Mouse (Mus musculus): ENCODE results near the gene Enho. TPM values are rescaled to one million over a fixed set of nuclear protein-coding genes. Genes with fewer than 3 reads are reported as not detected.
A peak's percentile ranks its signal among the peaks of the same experiment; 100 is the strongest.
"Not testable (repeated sequence)": the region's sequence is repeated elsewhere in the genome, so short reads cannot be mapped to it uniquely, and the experiment has no call there.

Enho gene
- total RNA-seq (2021), result 10 to 100 TPM in 1 of 2 experiments, 1 to 10 TPM in 1; 9.1 to 11.9 TPM
- long read RNA-seq, experiment 1, transcript Enho-201 (2 exons, 1,269 nt), result major isoform, 8 of 9 reads
- long read RNA-seq, experiment 1, partial matches to known transcripts, result 0 of 9 reads
- long read RNA-seq, experiment 1, other reads (novel, unspliced or antisense), result 1 of 9 reads
- long read RNA-seq, experiment 2, transcript Enho-201 (2 exons, 1,269 nt), result major isoform, 13 of 16 reads
- long read RNA-seq, experiment 2, partial matches to known transcripts, result 0 of 16 reads
- long read RNA-seq, experiment 2, other reads (novel, unspliced or antisense), result 3 of 16 reads

DNA sequence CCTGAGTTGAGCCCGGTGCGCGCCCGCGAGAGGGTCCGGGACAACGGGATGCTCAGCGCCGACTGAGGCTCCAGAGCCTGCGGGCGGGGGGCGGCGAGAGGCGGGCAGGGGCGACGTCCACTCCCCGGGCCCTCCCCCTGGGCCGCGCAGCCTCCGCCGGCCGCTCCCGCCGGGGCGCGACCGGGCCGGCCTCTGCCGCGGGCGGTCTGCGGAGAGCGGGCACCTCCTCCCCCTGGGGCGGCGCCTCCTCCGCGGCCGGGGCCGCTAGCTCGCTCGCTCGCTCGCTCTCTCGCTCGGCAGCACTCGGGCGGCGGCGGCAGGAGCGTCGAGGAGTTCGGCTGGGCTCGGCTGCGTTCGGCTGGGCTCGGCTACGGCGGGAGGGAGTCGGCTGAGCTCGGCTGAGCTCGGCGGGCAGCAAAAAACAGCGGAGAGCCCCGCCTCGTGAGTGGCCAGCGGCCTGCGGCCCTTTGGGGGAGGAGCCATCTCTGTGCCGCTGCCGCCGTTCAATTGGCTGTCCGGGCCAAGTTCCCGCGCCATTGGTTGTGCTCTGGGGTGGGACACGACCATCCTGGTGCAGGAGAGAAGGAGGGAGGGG is at the start of gene Enho:
Gene Enho (minus strand): TSS at position 412 of the 595 bp plus-strand sequence.
- Histone ChIP-seq H3K27ac (peak within 1 kb of the TSS; percentile 90), H3K4me3 (peak within 1 kb of the TSS; percentile 84)
- TF ChIP-seq CTCF (IDR thresholded peaks at IDR 0.05), result no peak
- peak; percentile 97 for DNase-seq
- intact Hi-C loops (cut with DNase I), result no loop called here

- H3K27ac ChIP-seq; H3K4me3 ChIP-seq; intact Hi-C loops (cut with DNase I); DNase-seq: not testable (repeated sequence)
These were observed 48.4 kb upstream of the Enho start for GRCm38 (mm10) chr4:41688562-41688961.

DNA sequence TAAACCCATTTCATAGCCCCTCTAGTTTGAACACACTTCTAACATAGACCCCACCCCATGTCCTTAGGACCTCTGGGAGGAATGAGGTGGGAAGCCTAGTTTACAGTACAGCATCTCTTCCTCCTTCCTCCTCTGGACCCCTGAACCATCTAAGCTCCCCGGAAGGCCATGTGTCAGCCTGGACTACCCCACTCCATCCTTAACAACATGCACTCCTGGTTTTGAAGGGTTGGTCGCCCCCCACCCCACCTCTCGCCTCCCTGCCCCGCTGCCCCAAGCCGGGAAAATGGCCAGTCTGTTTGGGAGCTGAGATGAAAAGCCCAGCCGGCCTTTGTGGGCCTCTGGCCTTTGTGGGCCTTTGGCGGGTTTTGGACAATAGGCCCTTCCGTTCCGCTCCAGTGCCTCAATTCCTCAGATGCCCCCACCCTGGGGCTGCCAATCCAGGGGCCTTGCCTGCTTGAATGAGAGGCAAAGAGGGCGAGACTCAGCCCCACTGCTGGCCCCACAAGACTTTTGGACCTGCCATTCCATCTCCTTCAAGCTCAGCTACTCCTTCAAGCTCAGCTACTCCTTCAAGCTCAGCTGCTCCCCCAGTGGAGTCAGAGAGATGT is 45.9 kb upstream of the Enho start:
- intact Hi-C loops (cut with DNase I); DNase-seq; H3K27ac ChIP-seq: not testable (repeated sequence)

GRCm38 (mm10) chr4:41684931-41685453 is 44.9 kb upstream of the Enho start:
- H3K27ac ChIP-seq; H3K4me3 ChIP-seq; DNase-seq; intact Hi-C loops (cut with DNase I): not testable (repeated sequence)

More for the DNA sequence above, 45.9 kb upstream of the Enho start:
- H3K4me3 ChIP-seq, result not testable (repeated sequence)

- H3K27ac ChIP-seq; intact Hi-C loops (cut with DNase I); DNase-seq; H3K4me3 ChIP-seq: not testable (repeated sequence)
These were observed 44.2 kb upstream of the Enho start for GRCm38 (mm10) chr4:41684131-41684930.

DNA sequence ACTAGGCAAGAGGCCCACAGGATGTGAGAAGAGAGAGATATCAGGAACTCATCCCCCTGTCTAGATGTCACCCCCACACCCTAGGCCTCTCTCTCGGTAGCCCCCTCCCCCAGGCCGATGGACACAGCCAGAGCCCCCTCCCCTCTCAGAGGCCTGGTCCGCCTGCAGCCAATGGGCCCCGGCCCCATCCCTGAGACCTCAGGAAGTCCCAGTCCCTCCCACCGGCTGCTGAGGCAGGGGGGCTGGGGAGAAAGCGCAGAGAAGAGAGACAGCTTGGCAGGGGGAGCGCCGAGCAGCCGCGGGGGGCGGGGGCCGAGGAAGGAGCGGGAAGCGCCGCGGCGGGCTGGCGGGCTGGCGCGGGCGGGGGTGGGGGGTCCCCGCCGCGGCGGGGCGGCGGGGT is 43.2 kb upstream of the Enho start:
- H3K4me3 ChIP-seq; H3K27ac ChIP-seq; DNase-seq; intact Hi-C loops (cut with DNase I): not testable (repeated sequence)

- no peak overlapping the region for H3K27ac ChIP-seq
- intact Hi-C loops (cut with DNase I), result no loop called here
- DNase-seq, result no peak
- no peak overlapping the region for H3K4me3 ChIP-seq
- no peak for TF ChIP-seq CTCF (IDR thresholded peaks at IDR 0.05)
These were observed 42.7 kb upstream of the Enho start for GRCm38 (mm10) chr4:41682789-41683188.

DNA sequence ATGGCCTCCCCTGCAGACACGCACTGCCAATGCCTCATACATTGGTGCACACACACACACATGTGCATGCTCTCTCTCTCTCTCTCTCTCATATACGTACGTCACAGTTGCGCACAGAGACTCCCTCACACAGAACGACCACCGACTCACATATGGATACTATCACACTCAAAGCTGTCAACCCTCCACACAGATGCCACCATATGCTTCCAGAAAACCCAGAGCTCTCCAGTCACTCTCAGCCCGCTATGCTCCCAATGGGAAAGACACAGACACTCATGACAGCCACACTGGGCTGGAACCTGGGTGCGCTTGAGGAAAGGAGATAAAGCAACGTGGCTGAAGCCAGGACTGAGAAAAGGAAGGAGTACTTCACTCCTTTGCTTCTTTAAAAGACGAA is 41.8 kb upstream of the Enho start:
- H3K4me3 ChIP-seq, result no peak overlapping the region
- H3K27ac ChIP-seq, result no peak overlapping the region
- no peak for DNase-seq
- no peak for TF ChIP-seq CTCF (IDR thresholded peaks at IDR 0.05)
- intact Hi-C loops (cut with DNase I), result no loop called here

DNA sequence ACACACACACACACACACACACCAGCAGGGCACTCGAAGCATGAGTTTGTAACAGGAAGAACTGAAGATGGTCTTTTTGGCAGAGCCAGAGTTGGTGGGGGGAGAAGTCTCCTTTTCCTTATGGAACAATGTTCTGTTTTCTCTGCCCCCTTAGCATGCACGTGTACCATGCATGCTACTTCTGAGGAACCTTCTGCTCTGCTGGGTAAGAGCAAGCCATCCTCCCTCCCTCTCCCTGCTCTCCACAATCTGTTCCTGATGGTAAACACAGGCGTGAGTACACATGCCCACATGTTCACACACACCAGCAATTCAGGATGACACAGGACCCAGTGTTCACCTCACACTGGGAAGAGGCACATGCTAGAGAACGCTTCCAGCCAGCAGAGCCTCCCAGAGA is 41.1 kb upstream of the Enho start:
- H3K27ac ChIP-seq, result no peak overlapping the region
- DNase-seq, result no peak
- intact Hi-C loops (cut with DNase I), result no loop called here

DNA sequence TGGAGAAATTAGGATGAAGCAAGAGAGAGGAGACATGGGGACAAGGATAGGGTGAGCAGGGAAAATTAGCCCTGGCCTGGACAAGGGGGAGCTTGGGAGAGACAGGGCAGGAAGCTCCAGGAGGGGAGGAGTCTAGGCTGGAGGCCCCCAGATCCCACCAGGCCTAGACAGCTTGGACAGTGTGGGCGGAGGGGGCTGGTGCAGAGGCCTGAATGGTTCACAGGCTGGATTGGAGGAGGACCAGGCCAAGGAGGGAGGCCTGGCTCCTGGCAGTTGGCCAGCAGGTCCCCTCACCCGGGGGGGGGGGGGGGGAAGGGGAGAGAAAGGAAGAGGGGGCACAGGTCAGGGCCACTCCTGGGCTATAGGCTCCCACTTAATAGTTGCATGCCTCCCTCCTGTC is 39.2 kb upstream of the Enho start:
- no peak for DNase-seq
- no peak for TF ChIP-seq CTCF (IDR thresholded peaks at IDR 0.05)
- H3K4me3 ChIP-seq, result no peak overlapping the region
- intact Hi-C loops (cut with DNase I), result no loop called here
- H3K27ac ChIP-seq, result peak overlapping the region; percentile 32

More for the DNA sequence above, 41.1 kb upstream of the Enho start:
- no peak overlapping the region for H3K4me3 ChIP-seq
- TF ChIP-seq CTCF (IDR thresholded peaks at IDR 0.05), result no peak

DNA sequence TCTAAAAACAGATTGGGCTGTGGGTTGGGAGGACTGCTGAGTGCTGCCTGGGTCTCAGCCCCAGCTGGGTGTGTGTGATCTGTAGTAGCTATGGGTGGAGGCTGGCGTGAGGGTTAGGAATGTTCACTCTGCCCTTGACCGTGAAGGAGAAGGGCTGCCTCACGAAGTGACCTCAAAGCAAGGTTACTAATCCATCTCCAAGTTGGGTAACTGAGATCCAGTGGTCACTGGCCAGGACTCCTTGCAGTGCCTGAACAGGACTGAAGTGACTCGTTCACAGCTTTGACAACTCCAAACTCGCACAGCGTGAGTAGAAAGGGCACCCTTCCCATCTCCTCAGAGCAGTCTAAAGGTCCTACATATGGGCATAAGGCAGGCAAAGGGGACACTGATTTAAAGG is 38.7 kb upstream of the Enho start:
- peak overlapping the region; percentile 32 for H3K27ac ChIP-seq
- intact Hi-C loops (cut with DNase I), result no loop called here
- H3K4me3 ChIP-seq, result no peak overlapping the region
- DNase-seq, result no peak
- TF ChIP-seq CTCF (IDR thresholded peaks at IDR 0.05), result no peak

DNA sequence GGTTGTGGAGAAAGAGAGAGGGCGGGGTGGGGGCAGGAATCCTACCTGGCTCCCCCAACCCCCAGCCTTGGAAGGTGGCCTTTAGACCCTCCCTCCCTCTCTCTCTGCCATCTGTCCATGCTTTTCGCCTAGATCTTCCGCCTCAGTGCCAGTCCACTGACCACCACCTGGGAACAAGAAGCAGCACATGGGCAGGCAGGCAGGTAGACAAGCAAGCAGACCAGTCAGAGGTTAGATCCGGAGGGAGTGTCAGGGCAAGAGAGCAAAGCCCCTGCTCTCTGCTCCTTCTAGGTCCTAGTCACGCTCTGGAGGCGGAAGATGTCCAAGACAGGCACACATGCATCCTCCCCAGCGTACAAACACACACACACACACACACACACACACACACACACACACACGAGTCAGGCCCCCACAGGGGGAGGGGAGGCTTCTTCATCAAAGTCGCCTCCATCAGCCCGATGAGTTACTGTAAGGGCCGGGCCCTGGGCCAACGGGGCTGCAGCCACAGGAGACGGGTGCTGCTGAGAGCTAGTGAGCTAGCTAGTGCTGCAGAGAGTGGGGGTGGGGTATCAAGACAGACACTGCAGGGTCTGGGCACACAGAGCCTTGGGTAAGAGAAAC is 37.0 kb upstream of the Enho start:
- no peak for DNase-seq
- TF ChIP-seq CTCF (IDR thresholded peaks at IDR 0.05), result no peak
- H3K4me3 ChIP-seq, result no peak overlapping the region
- intact Hi-C loops (cut with DNase I), result no loop called here
- H3K27ac ChIP-seq, result no peak overlapping the region
